Mouse (Mus musculus) naive thymus-derived CD4-positive, alpha-beta T cell, adult 5 months (primary cell): Measurements from ENCODE around the gene Gm28079. TPM values are rescaled to one million over a fixed set of nuclear protein-coding genes. Genes with fewer than 3 reads are reported as not detected.

Source experiments
- polyA plus RNA-seq: library from polyadenylated mRNA; unstranded; fragments of 100-300 nt; shearing (Covaris generic); gene quantifications from one replicate; pipeline ENCODE4 v1.2.1, GENCODE M21; 2017

Gm28079 gene
- not detected for polyA plus RNA-seq

GRCm38 (mm10) chrY:70014799-70015198, at the start of gene Gm28079:
Gm28079 (minus strand) TSS chrY:70014899.

